Comparison of ENCODE assay signal across 38 mouse cellular contexts in the genomic region with DNA sequence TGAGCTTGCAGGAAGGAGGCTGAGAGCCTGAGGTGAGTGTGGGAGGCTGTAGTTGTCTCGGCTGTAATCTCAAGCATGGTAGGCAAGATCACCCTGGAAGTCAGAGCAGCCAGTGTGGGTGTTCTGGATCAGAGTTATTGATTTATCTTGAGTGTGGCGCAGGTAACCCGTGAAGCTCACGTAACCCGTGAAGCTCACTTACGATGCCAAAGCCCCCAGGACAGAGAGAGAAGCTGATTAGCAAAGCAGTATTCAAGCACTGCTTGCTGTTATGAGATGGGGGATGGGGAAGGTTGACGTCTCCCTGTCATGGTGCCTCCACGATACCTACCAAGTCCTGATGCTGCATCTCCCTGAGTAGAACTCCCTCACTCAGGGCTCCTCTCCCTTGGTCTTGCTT. TPM values are rescaled to one million over a fixed set of nuclear protein-coding genes. Genes with fewer than 3 reads are reported as not detected.
"Had no signal": no experiment of that assay in that cellular context is flagged by ENCODE, and none has a peak within 500 bp of the region (broad histone marks: within the 10 kb centered on the region; RNA-seq: fewer than 3 reads in every experiment).

No protein-coding gene starts in this region.

- H3K27me3 ChIP-seq: heart, embryonic 12.5 days; hindbrain, embryonic 15.5 days; kidney, embryonic 15.5 days; limb, embryonic 13.5 days; limb, embryonic 15.5 days; liver, embryonic 12.5 days had no signal

- ATAC-seq: hindbrain, postnatal 0 days; intestine, embryonic 16.5 days; liver, embryonic 12.5 days had no signal

- DNase-seq: gastrocnemius, adult 2 months; gastrocnemius, postnatal 10 days; gastrocnemius, postnatal 25 days; heart, postnatal 10 days; heart, postnatal 4 days; kidney, adult 11 months; kidney, adult 2 months; kidney, adult 9 months; kidney, postnatal 14 days; kidney, postnatal 36 days; layer of hippocampus, adult 9-11 months; layer of hippocampus, postnatal 36 days; left cerebral cortex, postnatal 4 days had no signal

- H3K36me3 ChIP-seq: heart, embryonic 10.5 days; heart, embryonic 12.5 days; hindbrain, embryonic 10.5 days; hindbrain, embryonic 13.5 days; hindbrain, embryonic 15.5 days; kidney, embryonic 15.5 days; limb, embryonic 13.5 days; limb, embryonic 15.5 days; liver, embryonic 12.5 days had no signal

- H3K4me3 ChIP-seq: gastrocnemius, adult 2 months; heart, embryonic 10.5 days; heart, embryonic 12.5 days; hindbrain, embryonic 10.5 days; hindbrain, embryonic 13.5 days; hindbrain, embryonic 15.5 days; kidney, embryonic 15.5 days; limb, embryonic 13.5 days; limb, embryonic 15.5 days; liver, embryonic 12.5 days had no signal

- H3K27ac ChIP-seq: heart, embryonic 10.5 days; hindbrain, embryonic 10.5 days; hindbrain, embryonic 13.5 days; hindbrain, embryonic 15.5 days; hindbrain, postnatal 0 days; kidney, embryonic 15.5 days; kidney, postnatal 0 days; limb, embryonic 13.5 days; limb, embryonic 15.5 days; liver, embryonic 12.5 days; liver, embryonic 14.5 days had no signal

- H3K9me3 ChIP-seq: heart, embryonic 10.5 days; heart, embryonic 12.5 days; hindbrain, embryonic 10.5 days; hindbrain, embryonic 13.5 days; hindbrain, embryonic 15.5 days; kidney, embryonic 15.5 days; limb, embryonic 13.5 days; limb, embryonic 15.5 days; liver, embryonic 12.5 days had no signal

- H3K4me2 ChIP-seq: heart, embryonic 12.5 days; hindbrain, embryonic 13.5 days; hindbrain, embryonic 15.5 days; kidney, embryonic 15.5 days; limb, embryonic 13.5 days; limb, embryonic 15.5 days; liver, embryonic 12.5 days had no signal

- H3K9ac ChIP-seq: heart, embryonic 12.5 days; hindbrain, embryonic 13.5 days; hindbrain, embryonic 15.5 days; kidney, embryonic 15.5 days; limb, embryonic 13.5 days; limb, embryonic 15.5 days; liver, embryonic 12.5 days; liver, embryonic 14.5 days had no signal

RNA-seq across cellular contexts. Expression of a gene that starts 20.1 kb away (rescaled TPM):
- total RNA-seq: gastrocnemius, adult 2 months; gastrocnemius, postnatal 10 days; gastrocnemius, postnatal 25 days; gastrocnemius, postnatal 4 days; granulocyte monocyte progenitor cell, adult 5-6 weeks; heart, adult 18-20 months; heart, adult 8-10 months; heart, postnatal 10 days; heart, postnatal 25 days; heart, postnatal 4 days; hindbrain, postnatal 0 days; layer of hippocampus, adult 18-20 months; layer of hippocampus, postnatal 14 days; layer of hippocampus, postnatal 36 days; left cerebral cortex, postnatal 10 days; left cerebral cortex, postnatal 25 days; left cerebral cortex, postnatal 4 days had no signal
- polyA plus RNA-seq: heart, embryonic 10.5 days; heart, embryonic 12.5 days; heart, embryonic 14.5 days; heart, embryonic 16.5 days; kidney, adult 2 months; kidney, embryonic 15.5 days; large intestine, adult 2 months; liver, embryonic 12.5 days had no signal
